Mouse (Mus musculus): ENCODE results near the gene Wdr24.

Wdr24 gene

GRCm38 (mm10) chr17:25823452-25823851 lies at the start of gene Wdr24:
TSS of gene Wdr24 (plus strand) at chr17:25823627.
- in situ Hi-C loops (cut with MboI; ENCODE audit: unreplicated experiment in 2 of 2): no loop called here

GRCm38 (mm10) chr17:25775318-25776062 lies 47.9 kb upstream of the Wdr24 start:
- in situ Hi-C loops (cut with MboI; ENCODE audit: unreplicated experiment in 2 of 2): no loop called here

GRCm38 (mm10) chr17:25777948-25778347 lies 45.5 kb upstream of the Wdr24 start:
- in situ Hi-C loops (cut with MboI; ENCODE audit: unreplicated experiment in 2 of 2): no loop called here

- in situ Hi-C loops (cut with MboI; ENCODE audit: unreplicated experiment in 2 of 2): no loop called here
Measured at GRCm38 (mm10) chr17:25781339-25781738, 42.1 kb upstream of the Wdr24 start.

GRCm38 (mm10) chr17:25783086-25783485 lies 40.3 kb upstream of the Wdr24 start:
- in situ Hi-C loops (cut with MboI; ENCODE audit: unreplicated experiment in 2 of 2): no loop called here

- in situ Hi-C loops (cut with MboI; ENCODE audit: unreplicated experiment in 2 of 2): no loop called here
Measured at GRCm38 (mm10) chr17:25783861-25784574, 39.4 kb upstream of the Wdr24 start.

GRCm38 (mm10) chr17:25785281-25785745 lies 38.1 kb upstream of the Wdr24 start, which contains the start of gene Haghl:
TSS of gene Haghl (minus strand) at chr17:25785673.
- in situ Hi-C loops (cut with MboI; ENCODE audit: unreplicated experiment in 2 of 2): no loop called here

- in situ Hi-C loops (cut with MboI; ENCODE audit: unreplicated experiment in 2 of 2): no loop called here
Measured at GRCm38 (mm10) chr17:25786280-25786679, 37.1 kb upstream of the Wdr24 start, which contains the start of gene Ccdc78. TSS of gene Ccdc78 (plus strand) at chr17:25786580.

GRCm38 (mm10) chr17:25786781-25787504 lies 36.5 kb upstream of the Wdr24 start:
- in situ Hi-C loops (cut with MboI; ENCODE audit: unreplicated experiment in 2 of 2): no loop called here

GRCm38 (mm10) chr17:25791320-25791842 lies 32.0 kb upstream of the Wdr24 start:
- in situ Hi-C loops (cut with MboI; ENCODE audit: unreplicated experiment in 2 of 2): no loop called here

GRCm38 (mm10) chr17:25791843-25792527 lies 31.4 kb upstream of the Wdr24 start:
- in situ Hi-C loops (cut with MboI; ENCODE audit: unreplicated experiment in 2 of 2): no loop called here

GRCm38 (mm10) chr17:25792615-25793014 lies 30.8 kb upstream of the Wdr24 start, which contains the start of gene Fam173a:
TSS of gene Fam173a (minus strand) at chr17:25792901.
- in situ Hi-C loops (cut with MboI; ENCODE audit: unreplicated experiment in 2 of 2): no loop called here

- in situ Hi-C loops (cut with MboI; ENCODE audit: unreplicated experiment in 2 of 2): no loop called here
Measured at GRCm38 (mm10) chr17:25794197-25794596, 29.2 kb upstream of the Wdr24 start.

- in situ Hi-C loops (cut with MboI; ENCODE audit: unreplicated experiment in 2 of 2): no loop called here
Measured at GRCm38 (mm10) chr17:25794998-25795397, 28.4 kb upstream of the Wdr24 start.

GRCm38 (mm10) chr17:25795609-25796092 lies 27.8 kb upstream of the Wdr24 start, which contains the start of gene AC134908.4:
TSS of gene AC134908.4 (minus strand) at chr17:25795659.
- in situ Hi-C loops (cut with MboI; ENCODE audit: unreplicated experiment in 2 of 2): no loop called here

GRCm38 (mm10) chr17:25796211-25796771 lies 27.1 kb upstream of the Wdr24 start:
- in situ Hi-C loops (cut with MboI; ENCODE audit: unreplicated experiment in 2 of 2): no loop called here

- in situ Hi-C loops (cut with MboI; ENCODE audit: unreplicated experiment in 2 of 2): no loop called here
Measured at GRCm38 (mm10) chr17:25796951-25797369, 26.5 kb upstream of the Wdr24 start, which contains the start of gene Metrn. TSS of gene Metrn (minus strand) at chr17:25797136.

GRCm38 (mm10) chr17:25801029-25801428 lies 22.4 kb upstream of the Wdr24 start:
- in situ Hi-C loops (cut with MboI; ENCODE audit: unreplicated experiment in 2 of 2): loop anchor here (5.0 kb wide), 2 partner anchors 34 to 69 kb away; no protein-coding TSS in a partner anchor

- in situ Hi-C loops (cut with MboI; ENCODE audit: unreplicated experiment in 2 of 2): loop anchor here (5.0 kb wide), 2 partner anchors 36 to 71 kb away; no protein-coding TSS in a partner anchor
Measured at GRCm38 (mm10) chr17:25802825-25803517, 20.5 kb upstream of the Wdr24 start.
